Mouse (Mus musculus) kidney, adult 8-10 months (tissue): ENCODE measurements at regions not wholly inside any gene's neighbourhood (a gene's known extent, or its start where the extent isn't known, plus 50 kb on each side); places are given as distances from the start of the nearest gene placed in this dataset.
"Not testable (repeated sequence)": the region's sequence is repeated elsewhere in the genome, so short reads cannot be mapped to it uniquely, and the experiment has no call there.

Experiments used
- DNase-seq, 2 experiments: peaks; one replicate each; pipeline ENCODE4 v3.0.0; 2022

GRCm38 (mm10) chr3:40408921-40409488 lies 122.1 kb upstream of the Intu start:
- peak; percentile 9 to 33 for DNase-seq

GRCm38 (mm10) chr3:40410749-40411310 lies 120.3 kb upstream of the Intu start:
- DNase-seq: no peak

- not testable (repeated sequence) for DNase-seq
These were observed 105.8 kb upstream of the Intu start for GRCm38 (mm10) chr3:40425183-40425844.

GRCm38 (mm10) chr3:40426070-40426469 lies 105.0 kb upstream of the Intu start:
- no peak for DNase-seq

GRCm38 (mm10) chr3:40428021-40428420 lies 103.1 kb upstream of the Intu start:
- DNase-seq: no peak

GRCm38 (mm10) chr3:40438251-40438650 lies 92.8 kb upstream of the Intu start:
- no peak for DNase-seq

- no peak for DNase-seq
These were observed 89.7 kb upstream of the Intu start for GRCm38 (mm10) chr3:40441092-40442036.

GRCm38 (mm10) chr3:40443788-40444595 lies 87.1 kb upstream of the Intu start:
- peak in 1 of 2 experiments; percentile 31 for DNase-seq

GRCm38 (mm10) chr3:40452958-40453357 lies 78.1 kb upstream of the Intu start:
- DNase-seq: no peak

- no peak for DNase-seq
These were observed 77.5 kb upstream of the Intu start for GRCm38 (mm10) chr3:40453552-40453951.

GRCm38 (mm10) chr3:40456070-40456469 lies 75.0 kb upstream of the Intu start:
- DNase-seq: no peak

GRCm38 (mm10) chr3:40458490-40458889 lies 72.6 kb upstream of the Intu start:
- no peak for DNase-seq

GRCm38 (mm10) chr3:40463446-40463845 lies 67.6 kb upstream of the Intu start:
- no peak for DNase-seq

GRCm38 (mm10) chr3:40470101-40470500 lies 61.0 kb upstream of the Intu start:
- no peak for DNase-seq

GRCm38 (mm10) chr3:40472766-40473165 lies 58.3 kb upstream of the Intu start:
- no peak for DNase-seq

- no peak for DNase-seq
These were observed 50.7 kb upstream of the Intu start for GRCm38 (mm10) chr3:40480258-40480951.
